Mouse (Mus musculus) erythroid progenitor cell, adult 5-6 weeks (primary cell): ENCODE results near the gene Shf. TPM values are rescaled to one million over a fixed set of nuclear protein-coding genes. Genes with fewer than 3 reads are reported as not detected.

ENCODE experiments used
- ATAC-seq: replicated peaks from 2 replicates; pipeline ENCODE4 v1.8.0; 2016; ENCODE audit warnings: moderate number of reproducible peaks, mild to moderate bottlenecking, moderate TSS enrichment, inconsistent platforms; ENCODE audit not compliant: poor library complexity, low FRiP score, severe bottlenecking
- total RNA-seq, 2 experiments: library from RNA; stranded (forward) in 1 of 2; stranded (reverse) in 1 of 2; fragments of 150-400 nt in 1 of 2; fragments of 186-747, 209-891 nt in 1 of 2; gene quantifications; 2 replicates each; pipeline versions ENCODE4 v1.2.3 to v1.2.4; 2015 to 2017; ENCODE audit warnings: low replicate concordance in 2 of 2

Gene Shf
- total RNA-seq, 2 experiments from 2014 or later, result 9.0 to 11.3 TPM

- no peak for ATAC-seq
Observed at GRCm38 (mm10) chr2:122370101-122370750, 1.3 kb upstream of the Shf start.

- ATAC-seq, result no peak
Observed at GRCm38 (mm10) chr2:122368081-122368971, 636 bp downstream of the Shf start.

- no peak for ATAC-seq
Observed at GRCm38 (mm10) chr2:122367701-122368080, 1.3 kb downstream of the Shf start.

- no peak for ATAC-seq
Observed at GRCm38 (mm10) chr2:122367181-122367580, 1.8 kb downstream of the Shf start.

- no peak for ATAC-seq
Observed at GRCm38 (mm10) chr2:122366706-122367105, 2.3 kb downstream of the Shf start.

GRCm38 (mm10) chr2:122366039-122366438 lies 2.9 kb downstream of the Shf start:
- ATAC-seq, result no peak

GRCm38 (mm10) chr2:122365244-122365866 lies 3.6 kb downstream of the Shf start:
- no peak for ATAC-seq

- ATAC-seq, result peak; percentile 85
Observed at GRCm38 (mm10) chr2:122364352-122364944, 4.5 kb downstream of the Shf start.

- ATAC-seq, result no peak
Observed at GRCm38 (mm10) chr2:122362622-122363523, 6.1 kb downstream of the Shf start.

- ATAC-seq, result no peak
Observed at GRCm38 (mm10) chr2:122361868-122362621, 6.9 kb downstream of the Shf start.

GRCm38 (mm10) chr2:122361181-122361580 lies 7.8 kb downstream of the Shf start:
- ATAC-seq, result no peak

- ATAC-seq, result no peak
Observed at GRCm38 (mm10) chr2:122360310-122360709, 8.7 kb downstream of the Shf start.

GRCm38 (mm10) chr2:122356187-122356586 lies 12.8 kb downstream of the Shf start:
- ATAC-seq, result no peak

GRCm38 (mm10) chr2:122355389-122355788 lies 13.6 kb downstream of the Shf start:
- ATAC-seq, result no peak

- ATAC-seq, result no peak
Observed at GRCm38 (mm10) chr2:122354191-122354929, 14.6 kb downstream of the Shf start.

GRCm38 (mm10) chr2:122353765-122354164 lies 15.2 kb downstream of the Shf start:
- ATAC-seq, result no peak

GRCm38 (mm10) chr2:122352992-122353391 lies 16.0 kb downstream of the Shf start:
- no peak for ATAC-seq

- no peak for ATAC-seq
Observed at GRCm38 (mm10) chr2:122351931-122352329, 17.0 kb downstream of the Shf start.
